ENCODE assay signal across 15 mouse cellular contexts in genomic region chr6:23298596-23298995, GRCm38 (mm10). TPM values are rescaled to one million over a fixed set of nuclear protein-coding genes. Genes with fewer than 3 reads are reported as not detected.
A peak's percentile ranks its signal among the peaks of the same experiment; 100 is the strongest.
DNase-seq lines count a peak whose midpoint lies in the region.
"Had no signal": no experiment of that assay in that cellular context is flagged by ENCODE, and none has a peak within 500 bp of the region (broad histone marks: within the 10 kb centered on the region; RNA-seq: fewer than 3 reads in every experiment).

No protein-coding gene starts in this region.

- peak; percentile 39 for DNase-seq in cerebellum, adult 11 months
- peak; percentile 61 to 71 for DNase-seq in cerebellum, adult 18-20 months
- DNase-seq in cerebellum, adult 9-11 months, result peak; percentile 78
- peak; percentile 36 to 40 for DNase-seq in cerebellum, postnatal 36 days
- DNase-seq in right cerebral cortex, adult 18-20 months, result no peak
- DNase-seq in spleen, adult 18-20 months, result no peak
- DNase-seq in frontal cortex, adult 2 months (ENCODE audit: extremely low spot score in 1 of 2, low spot score in 1 of 2), result no peak
- DNase-seq: adrenal gland, adult 2 months; adrenal gland, postnatal 36 days; gastrocnemius, postnatal 25 days; kidney, adult 18-20 months had no signal

RNA-seq across cellular contexts. Expression of gene Fezf1, which starts 50.4 kb away (rescaled TPM):
- polyA plus RNA-seq in frontal cortex, adult 2 months (2012; rRNA removed), result 0.08 and 0.29 TPM in 2 replicates
- polyA plus RNA-seq: adrenal gland, adult 2 months; heart, embryonic 12.5 days; heart, embryonic 16.5 days; hindbrain, embryonic 14.5 days; intestine, embryonic 15.5 days had no signal

Comparison
In these comparisons a context has a peak if more than half of its experiments do, and no peak if none do; other contexts are left out.
1. DNase-seq: peak in cerebellum, adult 11 months (single experiment), cerebellum, adult 18-20 months (2 of 2), cerebellum, adult 9-11 months (single experiment) and cerebellum, postnatal 36 days (2 of 2); none in right cerebral cortex, adult 18-20 months (single experiment), spleen, adult 18-20 months (0 of 2) and frontal cortex, adult 2 months (0 of 2).